Mouse (Mus musculus) adrenal gland, adult 2 months (tissue): ENCODE measurements around the gene Tmem273. TPM values are rescaled to one million over a fixed set of nuclear protein-coding genes. Genes with fewer than 3 reads are reported as not detected.

Experiments
- DNase-seq: peaks from one replicate; pipeline ENCODE4 v3.0.0; 2021
- polyA plus RNA-seq: library from polyadenylated mRNA; depleted of rRNA; stranded (reverse); fragments of >200 nt; gene quantifications from 2 replicates; pipeline ENCODE4 v1.2.3, GENCODE M21; 2012
- total RNA-seq, 2 experiments: library from RNA; stranded (reverse); gene quantifications; 2 replicates each; pipeline ENCODE4 v1.2.3; 2021

The Tmem273 gene
- total and polyA plus RNA-seq, 3 experiments: 1.2 to 4.5 (median 4.4) TPM

DNA sequence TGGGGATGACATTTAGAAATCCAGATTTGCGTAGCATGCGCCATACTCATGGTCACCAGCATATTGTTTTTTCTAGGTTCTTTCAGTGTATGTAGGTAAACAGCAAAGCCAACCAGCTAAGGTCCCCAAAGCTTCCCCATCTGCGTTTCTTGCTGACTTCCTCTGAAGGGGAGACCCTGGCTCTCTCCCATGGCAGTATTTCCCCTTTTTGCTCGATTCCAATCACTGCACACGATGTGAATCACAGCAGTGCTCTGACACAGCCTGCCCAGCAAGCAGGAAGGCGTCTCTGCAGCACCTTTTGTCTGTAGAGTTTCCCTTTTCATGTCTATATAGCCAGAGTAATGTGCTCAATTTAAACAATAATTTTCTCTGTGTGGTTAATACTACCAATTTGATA, 26.7 kb downstream of the Tmem273 start:
- no peak for DNase-seq

DNA sequence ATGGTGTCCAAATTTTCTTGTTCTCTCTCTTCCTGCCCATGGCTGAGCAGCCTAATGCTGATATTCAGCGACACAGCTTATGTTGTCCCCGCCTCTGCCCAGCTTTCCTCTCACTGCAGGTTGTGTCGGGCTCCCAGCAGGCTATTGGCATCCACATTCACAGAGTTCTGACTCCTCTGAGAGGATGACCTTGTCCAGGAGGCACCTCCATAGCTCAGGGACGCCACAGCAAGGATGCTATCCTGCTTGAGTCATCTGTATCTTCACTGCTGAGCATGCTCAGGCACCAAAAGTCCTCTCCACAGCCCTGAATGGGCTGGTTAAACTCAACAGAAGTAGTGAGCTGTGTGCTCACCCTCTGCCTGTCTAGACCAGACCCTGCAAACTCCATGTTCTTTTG, 29.2 kb downstream of the Tmem273 start:
- peak; percentile 52 for DNase-seq

DNA sequence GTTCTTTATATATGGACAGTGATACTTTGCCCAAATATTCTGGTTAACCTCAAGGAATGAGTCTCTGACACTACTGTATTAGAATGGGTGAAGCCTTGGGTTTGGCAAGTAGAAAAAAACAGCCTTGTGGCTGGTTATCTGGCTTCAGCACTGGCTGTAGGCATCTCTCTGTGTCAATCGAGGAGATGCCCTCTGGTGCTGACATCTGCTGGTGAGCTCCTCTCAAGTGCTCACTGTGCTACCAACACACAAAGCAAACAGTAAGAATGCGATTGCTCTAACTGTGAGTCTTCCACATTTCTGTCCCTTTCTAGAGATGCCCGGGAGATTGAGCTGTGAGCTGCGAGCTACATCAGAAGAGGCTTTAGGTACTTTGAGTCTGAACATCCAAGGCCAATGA, 30.8 kb downstream of the Tmem273 start:
- DNase-seq: no peak

DNA sequence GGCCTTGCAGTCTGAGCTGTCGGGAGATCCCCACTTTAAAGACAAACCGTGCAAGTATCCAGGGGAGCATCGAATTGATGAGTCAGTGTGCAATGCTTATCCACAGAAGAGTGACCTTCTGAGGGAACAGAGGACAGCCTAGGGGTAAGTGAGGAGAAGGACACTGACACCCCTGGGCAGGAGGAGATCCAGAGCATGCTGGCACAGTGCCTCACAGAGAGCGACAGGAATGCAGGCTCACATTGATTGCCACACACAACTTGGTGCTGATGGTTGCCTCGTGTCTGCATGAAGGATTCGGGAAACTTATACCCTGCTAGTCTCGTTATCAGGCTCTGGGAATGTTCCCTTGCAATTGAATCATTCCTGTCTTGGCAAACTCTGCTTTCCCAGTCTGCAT, 31.5 kb downstream of the Tmem273 start:
- peak; percentile 86 for DNase-seq

DNA sequence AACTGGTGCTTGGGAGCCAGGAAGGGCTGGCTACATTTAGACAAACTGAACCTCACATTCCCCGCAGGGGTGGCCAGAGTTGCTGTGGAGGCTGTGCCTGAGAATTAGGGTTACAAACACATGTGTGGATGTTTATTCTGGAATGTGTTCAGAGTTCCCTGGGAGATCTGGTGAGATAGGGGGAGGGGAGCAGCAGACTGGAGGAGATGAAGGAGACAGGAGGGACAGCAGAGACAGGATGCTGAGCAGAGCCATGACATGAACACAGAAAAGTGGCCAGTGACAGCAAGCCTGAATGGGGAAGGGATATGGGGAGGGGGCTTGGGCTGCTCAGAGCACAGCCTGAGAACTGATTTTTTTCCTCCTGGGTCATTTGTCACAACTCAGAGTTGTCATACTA, 33.5 kb downstream of the Tmem273 start:
- no peak for DNase-seq

DNA sequence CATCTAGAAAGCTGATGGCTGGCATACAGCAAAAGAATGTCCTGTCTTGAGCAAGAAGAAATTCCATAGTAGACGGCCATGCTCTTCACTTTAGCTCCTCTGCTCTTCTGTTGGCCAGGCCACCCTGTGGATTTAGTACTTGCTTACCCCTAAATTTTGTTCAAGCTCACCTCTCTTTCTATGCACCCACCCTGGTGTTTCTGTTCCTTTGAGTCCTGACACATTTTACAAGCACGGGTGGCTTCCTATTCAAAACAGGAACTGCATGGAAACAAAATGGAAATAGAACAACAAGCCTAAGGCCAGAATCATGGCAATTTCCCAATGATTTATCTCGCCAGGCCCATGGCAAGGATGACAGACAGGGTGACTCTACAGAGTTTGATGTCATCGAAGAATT, 37.0 kb downstream of the Tmem273 start:
- DNase-seq: no peak

DNA sequence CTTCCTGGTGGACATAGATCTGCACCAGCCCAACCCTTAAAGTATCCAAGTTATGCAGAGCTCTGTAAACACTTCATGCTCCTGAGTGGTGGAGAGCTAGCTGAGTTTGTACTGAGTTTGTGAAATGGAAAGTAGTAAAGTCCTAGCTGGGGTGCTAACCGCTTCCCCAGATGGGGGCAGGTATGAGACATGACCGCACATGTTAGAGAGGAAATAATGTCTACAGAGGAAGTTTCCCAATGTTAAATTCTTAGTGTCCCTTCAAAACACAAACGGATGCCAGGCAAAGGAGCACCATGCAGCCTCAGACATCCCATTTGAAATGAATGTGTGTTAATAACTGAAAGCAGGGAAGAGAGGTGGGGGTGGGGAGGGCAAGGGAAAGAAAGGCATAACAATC, 38.1 kb downstream of the Tmem273 start:
- DNase-seq: no peak

DNA sequence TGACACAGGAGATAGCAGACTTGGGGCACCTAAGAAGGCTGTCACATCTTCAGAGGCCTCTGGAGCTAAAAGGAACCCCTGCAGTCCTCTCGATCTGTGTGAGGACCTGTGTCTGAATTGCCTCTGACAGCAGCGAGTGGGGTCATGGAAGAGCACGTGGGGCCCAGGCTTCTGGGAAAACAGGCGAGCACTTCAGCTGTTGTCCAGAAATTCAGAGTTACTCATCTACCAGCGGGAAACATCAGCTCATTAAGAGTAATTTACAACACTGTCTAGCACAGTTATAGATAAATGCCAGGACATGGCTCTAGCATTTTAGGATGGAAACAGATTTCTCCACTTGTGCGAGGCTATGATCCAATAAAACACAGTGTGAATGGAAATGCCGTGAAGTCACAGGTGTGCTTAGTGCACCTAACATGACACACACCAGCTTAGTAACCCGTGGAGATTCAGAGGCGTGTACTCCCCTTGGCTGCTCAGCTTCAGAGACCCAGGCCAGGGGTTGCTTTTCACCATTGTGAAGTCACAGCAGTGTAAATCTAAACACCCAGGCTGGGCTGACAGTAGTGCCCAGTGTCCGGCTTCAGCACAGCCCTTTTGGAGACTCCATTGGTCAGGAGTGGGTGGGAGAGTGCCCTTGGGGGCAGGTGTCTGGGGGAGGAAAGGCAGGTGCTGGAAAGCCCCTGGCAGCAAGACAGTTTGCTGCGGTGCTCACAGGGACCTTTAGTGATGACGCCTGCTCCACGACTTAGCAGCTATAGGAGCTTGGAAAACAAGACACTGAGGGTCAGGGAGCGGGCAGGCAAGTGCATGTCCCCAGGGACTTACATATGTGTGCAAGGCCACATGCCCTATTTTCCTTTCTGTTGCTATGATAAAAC, 38.7 kb downstream of the Tmem273 start:
- no peak for DNase-seq

DNA sequence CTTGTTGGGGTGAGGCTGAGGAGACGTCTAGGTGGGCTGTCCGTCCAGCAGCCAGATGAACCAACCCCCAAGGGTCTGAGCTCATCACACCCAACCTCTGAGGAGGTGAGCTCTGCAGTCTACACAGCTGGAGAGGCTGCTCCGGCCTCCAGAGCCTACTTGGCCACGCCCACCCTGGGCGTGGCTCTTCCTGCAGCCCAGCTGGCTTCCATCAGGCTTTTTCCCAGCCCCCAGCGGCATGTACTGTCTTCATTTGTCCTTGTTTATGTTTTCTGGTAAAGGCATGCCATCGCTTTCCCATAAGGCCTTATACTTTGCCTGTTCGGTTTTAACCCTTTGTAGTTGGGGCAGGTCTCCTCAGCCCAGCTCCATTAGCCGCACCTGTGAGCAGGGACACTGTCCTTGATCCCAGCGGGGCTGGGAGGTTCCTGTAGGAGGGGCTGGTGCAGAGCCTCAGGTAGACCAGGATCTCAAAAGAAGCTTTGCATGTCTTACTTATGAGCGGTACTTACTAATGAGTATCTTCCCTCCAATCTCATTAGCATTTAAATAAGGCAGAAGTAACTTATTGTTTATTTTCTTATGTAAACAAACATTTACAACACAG, 39.8 kb downstream of the Tmem273 start:
- DNase-seq: peak; percentile 41

DNA sequence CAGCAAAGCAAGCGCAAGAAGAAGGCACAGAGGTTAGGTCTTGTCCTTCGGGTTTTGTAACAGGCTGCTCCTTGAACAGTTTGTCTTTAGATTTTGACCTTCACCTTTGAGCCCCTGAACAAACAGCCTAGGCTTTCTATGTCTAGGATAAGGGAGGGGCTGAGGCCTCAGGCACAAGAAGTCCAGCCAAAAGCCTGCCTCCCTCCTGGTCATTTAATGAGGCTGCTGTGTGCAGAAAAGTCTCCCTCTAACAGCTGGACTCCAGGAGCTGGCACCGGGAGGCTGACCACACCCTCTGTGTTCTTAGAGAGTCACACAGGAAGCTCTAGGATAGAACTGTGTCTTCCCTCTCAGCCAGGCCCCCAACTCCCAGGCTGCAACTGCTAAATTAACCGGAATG, 41.4 kb downstream of the Tmem273 start:
- DNase-seq: no peak

DNA sequence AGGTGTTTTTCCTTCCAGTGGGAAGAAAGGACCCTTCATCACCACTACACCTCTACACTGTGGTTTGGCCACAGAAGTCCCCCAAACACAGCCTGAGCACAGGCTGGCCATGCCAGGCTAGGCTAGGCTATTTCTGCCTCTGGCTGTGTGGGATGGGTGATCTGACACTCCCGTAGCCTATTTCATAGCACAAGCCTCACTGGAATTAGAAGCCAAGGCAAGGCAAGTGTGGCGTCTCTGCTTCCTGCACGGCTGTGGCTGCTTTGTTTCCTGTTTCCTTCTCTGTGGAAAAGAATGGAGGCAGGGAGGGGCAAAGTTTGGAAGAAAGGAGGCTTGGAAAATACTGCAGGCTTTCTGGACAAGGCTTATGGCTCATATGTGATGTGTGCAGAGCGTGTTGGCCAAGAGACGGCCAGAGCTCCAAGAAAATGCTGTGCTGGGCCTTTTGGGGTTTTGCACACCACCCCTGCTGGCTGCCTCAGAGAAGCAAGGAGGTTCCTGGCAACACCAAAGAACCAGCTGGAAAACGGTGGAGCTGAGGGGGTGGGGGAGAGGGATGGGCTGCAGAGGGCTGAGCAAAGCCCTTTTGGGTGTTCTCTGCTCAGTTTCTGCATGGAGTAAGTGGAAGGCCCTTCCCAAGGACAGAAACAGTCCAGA, 42.4 kb downstream of the Tmem273 start:
- no peak for DNase-seq

DNA sequence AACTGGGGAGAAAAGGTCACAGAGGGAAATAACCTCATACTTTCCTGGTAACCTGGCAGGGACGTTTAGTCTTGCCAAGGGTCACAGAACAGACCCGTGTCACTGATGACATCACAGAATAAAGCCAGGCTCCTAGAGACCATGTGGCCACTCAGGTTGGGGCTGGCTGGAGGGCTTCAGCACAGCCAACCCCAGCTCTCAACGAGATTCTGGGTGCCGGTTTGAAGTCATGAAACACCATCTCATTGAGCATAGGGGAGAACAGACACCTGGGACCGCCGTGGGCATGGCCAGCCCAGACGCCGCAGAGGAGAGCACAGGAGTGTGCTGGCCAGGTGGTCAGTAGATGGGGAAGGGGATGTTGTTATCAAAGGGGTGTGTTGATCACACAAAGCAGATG, 48.1 kb downstream of the Tmem273 start, which contains the start of gene Fam170b:
Gene Fam170b, plus strand, starts transcription at position 116 of the 400 bp plus-strand sequence.
- no peak for DNase-seq

DNA sequence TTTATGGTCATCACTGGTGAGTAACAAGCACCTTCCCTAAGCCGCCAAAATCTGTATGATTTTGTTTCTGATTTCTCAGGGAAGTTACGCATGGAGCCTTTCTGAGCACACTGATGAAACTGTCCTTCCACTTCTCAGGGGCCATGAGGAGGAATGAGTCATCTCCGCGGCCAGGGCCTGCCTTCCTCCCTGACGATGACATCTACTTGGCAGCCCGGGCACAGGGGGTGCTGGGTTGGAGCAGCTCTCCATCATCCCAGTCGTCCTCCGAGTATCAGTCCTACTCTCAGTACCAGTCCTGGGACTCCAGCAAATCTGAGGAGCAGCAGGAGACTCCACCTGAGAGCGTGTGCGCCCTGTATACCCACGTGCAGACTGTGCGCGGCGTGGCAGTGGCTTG, 49.4 kb downstream of the Tmem273 start:
- DNase-seq: peak; percentile 78

DNA sequence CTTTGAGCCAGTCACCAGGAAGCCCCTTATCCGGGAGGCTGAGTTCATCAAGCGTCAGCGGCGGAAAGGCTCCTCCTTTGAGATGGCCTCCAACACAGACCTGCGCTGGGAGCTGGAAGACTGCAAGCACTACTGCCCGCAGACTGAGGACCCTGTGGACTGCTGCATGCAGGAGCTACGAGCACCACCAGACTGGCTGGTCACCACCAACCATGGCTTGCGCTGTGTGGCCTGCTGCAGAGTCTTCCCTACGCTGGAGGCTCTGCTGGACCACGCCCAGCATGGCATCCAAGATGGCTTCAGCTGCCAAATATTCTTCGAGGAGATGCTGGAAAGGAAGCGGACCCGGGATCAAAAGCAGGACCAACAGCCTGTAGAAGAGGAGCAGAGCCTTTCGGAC, 49.8 kb downstream of the Tmem273 start:
- no peak for DNase-seq

DNA sequence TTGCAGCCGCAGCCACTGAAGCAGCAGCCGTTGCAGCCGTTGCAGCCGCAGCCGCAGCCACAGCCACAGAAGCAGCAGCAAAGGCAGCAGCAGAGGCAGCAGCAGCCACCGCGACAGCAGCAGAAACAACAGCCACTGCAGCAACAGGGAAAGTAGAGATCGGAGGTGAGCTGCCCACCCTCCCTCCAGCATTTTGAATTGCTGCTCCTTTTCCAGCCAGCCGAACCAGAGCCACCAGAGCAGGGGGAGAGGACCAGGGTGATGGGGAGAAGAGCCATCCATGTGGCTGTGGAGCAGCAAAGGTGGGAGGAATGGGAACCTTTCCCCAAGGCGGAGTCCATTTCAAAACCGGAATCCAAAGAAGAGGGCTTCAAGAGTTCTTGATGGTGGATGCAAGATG, 50.4 kb downstream of the Tmem273 start:
- no peak for DNase-seq

DNA sequence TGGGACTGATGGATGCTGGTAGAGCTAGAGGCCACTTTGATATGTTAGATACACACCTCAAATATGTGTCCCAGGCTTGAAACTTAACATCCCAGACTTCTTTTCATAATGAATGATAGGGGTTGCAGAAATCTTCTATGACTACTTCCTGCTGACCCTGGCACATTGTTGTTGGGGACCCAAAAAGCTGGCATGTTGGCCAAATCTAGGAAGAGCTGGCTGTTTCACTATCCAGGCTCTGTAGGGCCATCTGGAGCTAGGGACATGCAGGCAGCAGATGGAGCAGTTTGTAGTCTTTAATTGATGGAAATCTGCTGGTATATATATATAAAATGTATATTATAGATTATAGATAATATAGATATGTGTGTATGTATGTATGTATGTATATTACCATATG, 56.3 kb downstream of the Tmem273 start:
- no peak for DNase-seq

DNA sequence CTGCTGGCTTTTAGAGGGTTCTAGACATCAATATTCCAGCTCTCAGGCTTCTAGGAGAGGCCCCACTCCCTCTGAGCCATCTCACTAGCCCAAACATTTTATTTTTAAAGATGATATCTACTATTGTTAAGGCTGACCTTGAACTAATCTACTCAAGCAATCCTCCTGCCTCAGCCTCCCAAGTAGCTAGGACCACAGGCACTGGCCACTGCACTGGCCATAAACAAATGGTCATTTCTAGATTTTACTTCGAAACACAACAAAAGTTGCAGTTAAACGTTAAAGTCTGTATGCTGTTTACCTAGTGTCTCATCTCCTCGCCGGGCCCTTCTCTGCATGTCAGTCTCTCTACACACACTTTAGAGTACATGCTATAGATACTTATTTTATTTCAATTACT, 68.3 kb downstream of the Tmem273 start:
- no peak for DNase-seq

DNA sequence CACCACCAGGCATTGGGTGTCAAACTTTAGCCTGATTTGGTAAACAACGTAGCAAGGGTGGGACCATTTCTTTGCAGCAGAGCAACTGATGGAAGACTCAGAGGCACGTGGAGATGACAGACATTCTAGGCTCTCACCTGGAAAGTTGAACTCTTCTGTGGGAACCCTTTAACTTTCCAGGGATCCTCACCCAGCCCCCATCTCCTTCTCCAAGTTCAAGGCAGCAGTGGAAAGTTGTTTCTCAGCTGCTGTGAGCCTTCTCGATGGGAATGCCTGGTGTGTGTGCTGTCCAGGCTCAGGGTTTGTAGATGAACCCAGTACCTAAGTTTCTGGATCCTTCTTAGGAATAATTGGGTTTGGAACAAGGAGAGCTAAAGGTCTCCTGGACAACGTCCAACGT, 70.5 kb downstream of the Tmem273 start:
- no peak for DNase-seq

DNA sequence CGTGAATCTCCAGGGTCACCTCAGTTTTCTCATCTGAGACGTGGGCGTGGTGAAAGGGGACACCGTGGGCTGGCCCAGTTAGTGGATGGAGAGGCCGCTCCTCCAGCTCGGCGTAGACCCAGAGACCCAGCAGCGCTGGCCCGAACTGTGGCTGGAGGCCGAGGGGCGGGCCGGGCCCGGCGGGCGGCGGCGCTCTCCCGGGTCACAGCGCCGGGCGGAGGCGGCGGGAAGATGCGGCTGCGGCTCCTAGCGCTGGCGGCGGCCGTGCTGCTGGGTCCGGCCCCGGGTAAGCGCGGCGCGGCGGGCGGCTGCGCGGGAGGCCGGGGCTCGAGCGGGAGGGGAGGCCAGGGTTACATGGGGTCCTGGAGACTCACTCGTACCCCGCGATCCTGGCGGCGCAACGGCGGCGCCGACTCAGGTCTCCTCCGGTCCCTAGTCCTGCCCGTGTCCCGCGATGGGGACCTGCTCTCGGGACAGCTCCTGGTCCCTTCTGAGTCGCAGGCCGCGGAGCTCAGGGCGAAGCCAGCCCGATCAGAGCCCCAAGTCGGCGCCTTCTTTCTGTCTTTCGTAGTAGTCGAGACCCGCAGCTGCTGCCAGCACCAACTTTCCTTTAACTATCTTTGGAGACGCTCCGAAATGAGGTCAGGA, 71.0 kb downstream of the Tmem273 start, which contains the start of gene Vstm4:
Gene Vstm4, plus strand, starts transcription at position 76 of the 648 bp plus-strand sequence.
- peak; percentile 85 for DNase-seq

DNA sequence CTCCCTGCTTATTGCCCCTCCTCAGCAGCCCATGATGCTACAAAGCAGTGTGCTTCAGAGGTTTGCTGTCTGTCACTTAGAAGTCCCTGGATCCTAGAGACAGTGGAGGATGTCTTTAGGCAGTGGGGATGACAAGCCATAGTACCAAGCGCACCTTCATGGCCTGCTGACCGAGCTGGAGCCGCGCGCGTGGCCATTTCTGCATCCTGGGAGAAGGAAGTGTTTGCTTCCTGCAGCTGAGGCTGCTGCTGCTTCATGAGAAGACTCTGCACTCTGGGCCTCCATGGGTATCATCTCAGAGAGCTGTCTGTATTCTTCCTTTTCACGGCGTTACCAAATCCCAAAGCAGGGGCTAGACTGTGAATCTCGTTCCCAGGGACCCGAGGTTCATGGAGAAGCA, 72.6 kb downstream of the Tmem273 start:
- DNase-seq: no peak

DNA sequence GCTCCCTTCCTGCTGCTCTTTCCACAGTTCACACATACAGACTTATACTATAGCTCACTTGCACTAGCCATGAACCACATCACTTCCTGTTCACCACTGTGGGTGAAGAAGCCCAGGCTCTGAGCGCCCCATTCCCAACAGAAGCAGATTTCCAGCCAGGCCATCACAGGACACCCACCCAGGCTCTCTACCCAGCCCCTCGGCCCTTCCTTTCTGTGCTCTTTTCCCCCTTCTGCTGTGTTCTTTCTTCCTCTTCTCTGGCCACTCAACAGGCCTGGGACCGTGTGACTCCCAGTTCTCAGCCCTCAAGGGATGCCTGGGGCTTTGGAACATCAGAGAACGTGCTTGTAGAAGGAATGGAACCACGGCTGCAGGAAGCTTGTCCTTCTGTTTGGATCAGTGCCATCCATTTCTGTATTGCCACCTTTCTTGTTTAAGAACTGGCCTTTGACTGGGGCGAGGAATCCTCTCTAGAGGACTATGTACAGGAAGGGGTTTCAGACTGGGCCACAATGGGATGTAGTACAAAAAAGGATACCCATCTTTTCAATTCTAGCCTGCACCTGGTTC, 73.3 kb downstream of the Tmem273 start:
- no peak for DNase-seq
